Mouse (Mus musculus): ENCODE results near the gene Pheta1. TPM values are rescaled to one million over a fixed set of nuclear protein-coding genes. Genes with fewer than 3 reads are reported as not detected.
"Not testable (repeated sequence)": the region's sequence is repeated elsewhere in the genome, so short reads cannot be mapped to it uniquely, and the experiment has no call there.

The Pheta1 gene
- polyA plus RNA-seq, 1 experiment: 2.5 TPM

GRCm38 (mm10) chr5:121847269-121847668 is 1.5 kb upstream of the Pheta1 start:
- H3K4me3 ChIP-seq (ENCODE audit: insufficient read depth, low read depth, low read length); H3K27ac ChIP-seq (replicated peaks; ENCODE audit: low read depth, low read length): not testable (repeated sequence)
- peaks cover 18% of the 10 kb centered on the region for H3K4me1 ChIP-seq (ENCODE audit: control insufficient read depth, insufficient read depth, insufficient read length, low read length)

GRCm38 (mm10) chr5:121848035-121848519 is 707 bp upstream of the Pheta1 start:
- Histone ChIP-seq H3K4me3 (ENCODE audit: insufficient read depth, low read depth, low read length) (peak overlapping the region; percentile 56), H3K4me1 (ENCODE audit: control insufficient read depth, insufficient read depth, insufficient read length, low read length) (peaks cover 18% of the 10 kb centered on the region), H3K27ac (replicated peaks; ENCODE audit: low read depth, low read length) (peak overlapping the region; percentile 59)

DNA sequence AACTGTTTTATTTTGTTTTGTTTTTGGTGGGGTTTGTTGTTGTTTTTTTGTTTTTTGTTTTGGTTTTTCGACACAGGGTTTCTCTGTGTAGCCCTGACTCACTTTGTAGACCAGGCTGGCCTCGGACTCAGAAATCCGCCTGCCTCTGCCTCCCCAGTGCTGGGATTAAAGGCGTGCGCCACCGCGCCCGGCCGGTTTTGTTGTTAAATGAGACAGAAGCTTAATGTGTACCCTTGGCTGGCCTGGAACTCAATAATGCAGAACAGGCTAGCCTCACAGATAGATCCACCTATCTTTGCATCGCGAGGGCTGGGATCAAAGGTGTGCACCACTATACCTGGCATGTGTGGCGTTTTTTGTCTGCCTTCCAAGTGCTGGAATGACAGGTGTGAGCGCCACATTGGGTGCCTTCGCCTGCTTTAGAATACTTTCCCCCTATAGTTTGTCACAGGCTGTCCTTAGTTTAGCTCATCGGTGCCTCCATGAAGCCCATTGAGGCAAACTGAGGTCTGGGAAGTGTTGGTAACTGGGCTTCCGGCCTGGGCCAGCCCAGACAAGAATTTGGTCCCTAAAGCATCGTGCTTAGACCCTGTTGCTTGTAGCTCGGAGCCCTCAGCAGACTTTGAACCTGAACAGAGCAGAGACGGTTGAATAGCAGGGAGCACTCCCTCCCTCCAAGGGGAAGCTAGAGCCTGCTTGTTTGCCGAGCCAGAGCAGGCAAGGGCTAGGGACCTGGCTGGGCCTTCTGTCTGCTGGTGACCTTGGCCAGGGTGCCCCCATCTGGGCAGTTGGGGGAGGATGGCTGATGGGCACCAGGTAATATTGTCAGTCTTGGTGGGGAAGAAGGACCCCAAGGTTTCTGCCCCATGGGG is 930 bp downstream of the Pheta1 start:
- H3K4me3 ChIP-seq (ENCODE audit: insufficient read depth, low read depth, low read length): peak overlapping the region; percentile 99
- H3K4me1 ChIP-seq (ENCODE audit: control insufficient read depth, insufficient read depth, insufficient read length, low read length): peaks cover 13% of the 10 kb centered on the region
- no peak overlapping the region for H3K27ac ChIP-seq (replicated peaks; ENCODE audit: low read depth, low read length)

DNA sequence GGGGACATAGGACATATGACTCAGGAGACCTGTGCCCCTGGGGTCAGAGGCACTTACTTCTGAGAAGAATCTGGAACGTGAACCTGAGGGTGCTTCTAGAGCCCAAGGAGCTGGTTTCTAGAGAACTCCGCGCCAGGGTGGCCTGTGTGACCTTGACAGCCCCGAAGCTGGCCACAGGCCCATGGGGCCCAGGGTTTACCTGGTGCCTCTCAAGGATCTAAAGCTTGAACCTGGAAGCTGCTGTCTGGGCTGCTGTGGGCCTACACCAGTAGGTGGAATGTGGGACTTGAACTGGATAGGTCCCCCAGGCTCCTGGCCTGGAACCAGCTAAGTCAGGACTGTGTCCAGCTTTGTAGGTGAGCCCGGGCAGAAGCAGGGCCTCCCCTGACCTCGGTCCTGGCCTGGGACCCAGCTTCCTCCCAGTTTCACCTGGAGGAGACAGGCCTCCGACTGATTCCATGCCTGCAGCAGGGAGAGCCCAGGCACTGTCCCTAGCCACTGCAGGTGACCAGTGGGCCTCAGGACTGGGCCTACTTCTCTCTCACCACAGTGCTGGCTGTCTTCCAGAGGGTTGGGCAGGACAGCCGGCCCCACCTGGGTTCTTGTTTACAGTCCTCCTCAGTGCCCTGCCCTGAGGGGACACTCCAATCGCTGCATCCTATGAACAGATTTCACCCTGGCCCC is 4.7 kb downstream of the Pheta1 start:
- Histone ChIP-seq H3K27ac (replicated peaks; ENCODE audit: low read depth, low read length) (no peak overlapping the region), H3K4me3 (ENCODE audit: insufficient read depth, low read depth, low read length) (no peak overlapping the region), H3K4me1 (ENCODE audit: control insufficient read depth, insufficient read depth, insufficient read length, low read length) (peaks cover 7% of the 10 kb centered on the region)

- H3K4me1 ChIP-seq (ENCODE audit: control insufficient read depth, insufficient read depth, insufficient read length, low read length): peaks cover 3% of the 10 kb centered on the region
- H3K27ac ChIP-seq (replicated peaks; ENCODE audit: low read depth, low read length): no peak overlapping the region
- H3K4me3 ChIP-seq (ENCODE audit: insufficient read depth, low read depth, low read length): no peak overlapping the region
Observed at GRCm38 (mm10) chr5:121854768-121855167, 6.0 kb downstream of the Pheta1 start.

GRCm38 (mm10) chr5:121856740-121857139 is 8.0 kb downstream of the Pheta1 start:
- no peak overlapping the region for H3K4me3 ChIP-seq (ENCODE audit: insufficient read depth, low read depth, low read length)
- no peaks in the 10 kb centered on the region for H3K4me1 ChIP-seq (ENCODE audit: control insufficient read depth, insufficient read depth, insufficient read length, low read length)
- no peak overlapping the region for H3K27ac ChIP-seq (replicated peaks; ENCODE audit: low read depth, low read length)

GRCm38 (mm10) chr5:121858427-121858826 is 9.6 kb downstream of the Pheta1 start:
- Histone ChIP-seq H3K4me3 (ENCODE audit: insufficient read depth, low read depth, low read length) (no peak overlapping the region), H3K4me1 (ENCODE audit: control insufficient read depth, insufficient read depth, insufficient read length, low read length) (no peaks in the 10 kb centered on the region), H3K27ac (replicated peaks; ENCODE audit: low read depth, low read length) (no peak overlapping the region)

DNA sequence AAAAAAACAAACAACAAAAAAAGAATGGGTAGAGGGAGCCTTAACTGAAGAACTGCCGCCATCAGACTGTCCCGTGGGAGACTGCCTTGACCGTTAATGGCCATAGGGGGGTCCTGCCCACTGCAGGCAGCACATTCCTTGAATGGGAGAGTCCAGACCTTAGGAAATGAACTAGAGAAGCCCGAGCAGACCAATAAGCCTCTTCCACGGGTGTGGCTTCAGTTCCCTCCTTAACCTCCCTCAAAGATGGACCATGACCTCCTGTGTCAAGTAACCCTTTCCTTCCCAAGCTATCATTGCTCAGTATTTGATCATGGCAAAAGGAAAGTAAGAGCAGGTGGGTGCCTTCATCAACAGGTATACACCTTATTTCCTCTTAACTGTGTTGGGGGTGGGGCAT is 13.2 kb downstream of the Pheta1 start:
- no peak overlapping the region for H3K27ac ChIP-seq (replicated peaks; ENCODE audit: low read depth, low read length)
- H3K4me3 ChIP-seq (ENCODE audit: insufficient read depth, low read depth, low read length): no peak overlapping the region
- no peaks in the 10 kb centered on the region for H3K4me1 ChIP-seq (ENCODE audit: control insufficient read depth, insufficient read depth, insufficient read length, low read length)

- H3K27ac ChIP-seq (replicated peaks; ENCODE audit: low read depth, low read length): no peak overlapping the region
- no peak overlapping the region for H3K4me3 ChIP-seq (ENCODE audit: insufficient read depth, low read depth, low read length)
- H3K4me1 ChIP-seq (ENCODE audit: control insufficient read depth, insufficient read depth, insufficient read length, low read length): no peaks in the 10 kb centered on the region
Observed at GRCm38 (mm10) chr5:121864330-121864729, 15.5 kb downstream of the Pheta1 start.

DNA sequence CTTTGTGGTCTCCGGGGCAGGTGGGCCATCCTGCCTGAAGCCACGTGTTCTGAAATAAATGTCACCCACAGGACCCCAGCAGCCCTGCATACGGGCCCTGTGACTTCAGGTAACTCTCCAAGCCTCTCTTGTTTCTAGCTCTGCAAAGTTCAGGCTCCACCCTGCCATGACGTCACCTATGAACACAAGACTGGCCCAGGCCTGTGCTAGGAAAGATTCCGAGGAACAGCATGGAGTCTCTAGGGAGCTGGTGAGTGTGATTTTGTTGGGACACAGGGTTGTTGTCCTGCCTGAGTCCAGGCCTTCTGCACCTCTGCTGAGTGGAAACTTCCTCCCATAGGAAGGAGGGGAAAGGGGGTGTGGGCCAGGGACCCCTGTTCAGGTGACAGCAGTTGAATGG is 19.2 kb downstream of the Pheta1 start:
- Histone ChIP-seq H3K4me1 (ENCODE audit: control insufficient read depth, insufficient read depth, insufficient read length, low read length) (no peaks in the 10 kb centered on the region), H3K4me3 (ENCODE audit: insufficient read depth, low read depth, low read length) (no peak overlapping the region), H3K27ac (replicated peaks; ENCODE audit: low read depth, low read length) (no peak overlapping the region)

GRCm38 (mm10) chr5:121870832-121871231 is 22.0 kb downstream of the Pheta1 start:
- Histone ChIP-seq H3K4me3 (ENCODE audit: insufficient read depth, low read depth, low read length) (no peak overlapping the region), H3K4me1 (ENCODE audit: control insufficient read depth, insufficient read depth, insufficient read length, low read length) (no peaks in the 10 kb centered on the region), H3K27ac (replicated peaks; ENCODE audit: low read depth, low read length) (peak overlapping the region; percentile 82)

DNA sequence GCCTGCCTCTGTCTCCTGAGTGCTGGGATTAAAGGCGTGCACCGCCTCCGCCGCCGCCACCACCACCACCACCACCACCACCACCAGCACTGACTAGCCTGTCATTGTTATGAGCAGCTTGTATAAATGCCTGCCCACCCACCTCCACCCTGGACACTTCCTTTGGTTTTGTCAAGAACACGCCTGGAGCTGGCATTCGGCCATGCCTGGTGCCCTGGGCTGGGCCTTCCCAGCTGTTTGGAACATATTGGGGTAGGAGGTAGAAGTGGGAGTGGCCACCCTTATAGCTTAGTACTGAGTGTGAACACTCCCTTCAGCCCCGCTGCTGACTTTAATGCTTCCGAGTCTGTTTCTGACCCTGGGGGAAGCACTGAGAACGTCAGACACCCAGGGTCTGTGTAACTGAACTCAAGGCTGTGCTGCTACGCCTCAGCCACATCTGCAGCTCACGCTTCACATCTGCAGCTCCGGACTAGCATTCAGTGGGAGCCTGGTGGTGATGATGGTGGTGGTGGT is 22.8 kb downstream of the Pheta1 start:
- Histone ChIP-seq H3K27ac (replicated peaks; ENCODE audit: low read depth, low read length) (no peak overlapping the region), H3K4me3 (ENCODE audit: insufficient read depth, low read depth, low read length) (no peak overlapping the region), H3K4me1 (ENCODE audit: control insufficient read depth, insufficient read depth, insufficient read length, low read length) (no peaks in the 10 kb centered on the region)

GRCm38 (mm10) chr5:121872158-121872557 is 23.4 kb downstream of the Pheta1 start:
- Histone ChIP-seq H3K27ac (replicated peaks; ENCODE audit: low read depth, low read length) (no peak overlapping the region), H3K4me1 (ENCODE audit: control insufficient read depth, insufficient read depth, insufficient read length, low read length) (no peaks in the 10 kb centered on the region), H3K4me3 (ENCODE audit: insufficient read depth, low read depth, low read length) (no peak overlapping the region)

DNA sequence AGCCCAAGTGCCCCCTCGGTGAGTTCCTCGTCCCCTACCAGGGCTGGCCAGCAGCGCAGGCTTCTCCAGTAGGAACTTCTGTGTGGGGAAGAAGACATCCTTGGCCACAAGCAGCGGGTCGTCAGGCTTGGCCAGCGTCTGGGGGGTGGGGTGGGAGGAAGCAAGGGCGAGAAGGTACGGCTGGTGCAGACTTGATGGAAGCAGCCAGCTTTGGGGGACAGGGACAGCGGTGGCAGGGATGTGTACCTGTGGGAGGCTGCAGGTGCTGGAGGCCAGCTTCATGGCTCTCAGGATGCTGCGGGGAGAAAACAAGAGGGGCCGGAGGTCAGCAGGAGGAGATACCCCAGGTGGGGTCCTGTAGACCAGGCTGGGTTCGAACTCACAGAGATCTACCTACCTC is 26.3 kb downstream of the Pheta1 start:
- no peak overlapping the region for H3K4me3 ChIP-seq (ENCODE audit: insufficient read depth, low read depth, low read length)
- H3K4me1 ChIP-seq (ENCODE audit: control insufficient read depth, insufficient read depth, insufficient read length, low read length): no peaks in the 10 kb centered on the region
- no peak overlapping the region for H3K27ac ChIP-seq (replicated peaks; ENCODE audit: low read depth, low read length)

- no peak overlapping the region for H3K27ac ChIP-seq (replicated peaks; ENCODE audit: low read depth, low read length)
- no peak overlapping the region for H3K4me3 ChIP-seq (ENCODE audit: insufficient read depth, low read depth, low read length)
- no peaks in the 10 kb centered on the region for H3K4me1 ChIP-seq (ENCODE audit: control insufficient read depth, insufficient read depth, insufficient read length, low read length)
Observed at GRCm38 (mm10) chr5:121876901-121877300, 28.1 kb downstream of the Pheta1 start.
